Mouse (Mus musculus) bone marrow macrophage, adult 2 months (primary cell): Measurements from ENCODE around the gene Mob1b. TPM values are rescaled to one million over a fixed set of nuclear protein-coding genes. Genes with fewer than 3 reads are reported as not detected.

Experiments
- H3K27ac ChIP-seq: 2 replicates; pipeline ENCODE4 v1.5.1; 2012; ENCODE audit warnings: low read depth, low read length; ENCODE audit not compliant: insufficient read depth
- H3K4me1 ChIP-seq: 2 replicates; pipeline ENCODE4 v1.6.1; 2012; ENCODE audit warnings: low read length; ENCODE audit not compliant: control insufficient read depth, insufficient read depth
- H3K4me3 ChIP-seq: 2 replicates; pipeline ENCODE4 v1.5.1; 2012; ENCODE audit warnings: mild to moderate bottlenecking, low read length, moderate library complexity; ENCODE audit not compliant: insufficient read depth
- CTCF ChIP-seq: IDR thresholded peaks from 2 replicates; pipeline ENCODE4 v1.5.1; 2012; ENCODE audit warnings: low read depth, mild to moderate bottlenecking, low read length, moderate library complexity
- POLR2A ChIP-seq: IDR thresholded peaks from 2 replicates; pipeline ENCODE4 v1.6.1; 2012; ENCODE audit warnings: mild to moderate bottlenecking, low read depth, low read length, borderline replicate concordance
- polyA plus RNA-seq: library from polyadenylated mRNA; stranded (reverse); fragments of >200 nt; gene quantifications from 2 replicates; pipeline ENCODE4 v1.2.4, GENCODE M21; 2012; ENCODE audit not compliant: missing spikeins, insufficient read depth, insufficient read length

Gene Mob1b
- polyA plus RNA-seq, 1 experiment: 24.1 TPM

DNA sequence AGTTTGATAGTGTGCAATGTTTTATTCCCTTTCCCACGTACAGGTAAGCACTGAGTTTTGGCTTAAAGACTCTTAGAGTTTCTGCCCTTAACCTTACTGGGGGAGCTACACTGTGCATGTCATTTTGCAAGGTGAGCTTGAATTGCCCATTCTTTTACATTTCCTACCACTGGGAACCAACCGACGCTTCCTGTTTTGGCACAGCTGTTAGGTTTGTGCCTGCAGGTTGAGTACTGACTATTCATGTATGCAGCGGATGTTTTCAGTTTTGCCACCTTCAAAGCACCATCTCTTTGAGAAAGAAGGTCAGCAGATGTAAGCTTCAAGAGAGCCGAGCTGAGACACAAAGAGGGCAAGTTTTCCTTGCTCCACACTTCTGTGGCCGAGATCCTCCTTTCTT is 45.5 kb downstream of the Mob1b start:
- peak overlapping the region; percentile 97 for H3K4me3 ChIP-seq
- no peak overlapping the region for H3K27ac ChIP-seq

DNA sequence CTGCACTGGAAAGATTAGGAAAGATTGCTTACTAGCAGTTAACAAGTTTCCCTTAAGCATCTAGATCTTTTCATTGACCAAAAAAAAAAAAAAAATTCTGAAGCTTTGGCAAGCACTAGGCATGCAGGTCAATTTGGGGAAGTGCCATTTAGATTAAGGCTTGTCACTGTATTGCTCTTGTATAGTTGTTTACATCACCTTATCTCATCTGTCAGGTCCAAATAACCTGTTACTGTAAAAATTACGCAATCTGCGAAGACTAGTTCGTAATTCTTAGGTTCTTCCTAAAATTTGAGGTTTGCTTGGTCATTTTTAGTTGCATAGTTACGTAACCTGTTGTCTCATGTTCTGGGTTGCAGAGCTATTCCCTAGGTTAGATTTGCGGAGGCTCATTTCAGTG is 46.2 kb downstream of the Mob1b start:
- peak overlapping the region; percentile 26 for H3K4me3 ChIP-seq
- TF ChIP-seq CTCF (no peak), POLR2A (no peak)
- H3K4me1 ChIP-seq: peaks cover 36% of the 10 kb centered on the region
- peak overlapping the region; percentile 37 for H3K27ac ChIP-seq

More for the DNA sequence above, 45.5 kb downstream of the Mob1b start:
- TF ChIP-seq POLR2A: no peak
- TF ChIP-seq CTCF: no peak
- peaks cover 30% of the 10 kb centered on the region for H3K4me1 ChIP-seq

DNA sequence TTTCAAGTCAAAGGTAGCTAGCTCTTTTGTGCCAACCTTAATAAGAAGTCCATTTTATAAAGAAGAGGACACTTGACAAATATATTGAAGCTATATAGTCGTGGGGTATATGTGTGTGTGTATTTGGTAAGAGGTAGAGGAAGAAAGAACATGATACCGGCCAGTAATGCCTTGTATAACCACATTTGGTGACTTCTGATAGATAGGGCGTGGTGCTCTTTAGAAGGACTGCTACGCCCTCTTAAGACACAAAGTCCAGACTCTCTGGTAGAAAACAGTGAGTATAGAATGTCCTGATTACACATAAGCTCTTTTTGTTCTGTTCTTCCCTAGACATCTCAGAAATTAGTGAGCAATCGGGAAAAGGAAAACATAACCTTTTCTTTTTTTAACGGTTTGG is 47.5 kb downstream of the Mob1b start:
- H3K4me3 ChIP-seq: no peak overlapping the region
- peaks cover 38% of the 10 kb centered on the region for H3K4me1 ChIP-seq

DNA sequence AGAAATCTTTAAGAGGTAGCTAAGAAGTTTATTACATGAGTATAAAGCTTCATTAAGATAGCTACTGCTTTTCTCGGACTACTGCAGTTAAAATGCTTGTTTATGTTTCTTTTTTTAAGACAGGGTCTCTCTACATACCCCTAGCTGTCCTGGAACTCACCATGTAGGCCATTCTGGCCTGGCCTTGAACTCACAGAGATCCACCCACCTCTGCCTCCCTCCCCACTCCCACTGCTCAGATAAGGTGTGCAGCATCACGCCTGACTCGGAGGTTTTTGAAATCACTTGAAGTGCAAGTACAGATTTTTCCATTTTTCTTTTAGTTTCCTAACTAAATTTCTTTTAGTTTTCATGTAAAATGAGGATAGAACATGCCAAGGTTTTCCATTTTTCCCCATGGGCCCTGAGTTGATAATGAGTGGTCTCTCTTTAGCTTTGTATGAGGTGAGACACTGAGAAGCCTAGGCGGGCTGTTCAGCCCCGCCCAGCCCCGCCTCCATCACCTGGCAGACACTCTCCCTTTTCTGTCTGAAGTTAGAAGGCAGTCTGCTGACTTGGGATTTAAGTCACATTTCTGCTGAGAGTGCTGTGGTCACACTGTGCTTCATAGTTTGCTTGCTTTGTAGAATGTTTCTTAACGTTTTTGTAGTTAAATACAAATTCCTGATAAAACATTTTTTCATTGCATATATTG is 61.6 kb downstream of the Mob1b start:
- no peak for TF ChIP-seq POLR2A
- TF ChIP-seq CTCF: no peak

More for the DNA sequence above, 47.5 kb downstream of the Mob1b start:
- TF ChIP-seq CTCF (no peak), POLR2A (no peak)
- no peak overlapping the region for H3K27ac ChIP-seq

DNA sequence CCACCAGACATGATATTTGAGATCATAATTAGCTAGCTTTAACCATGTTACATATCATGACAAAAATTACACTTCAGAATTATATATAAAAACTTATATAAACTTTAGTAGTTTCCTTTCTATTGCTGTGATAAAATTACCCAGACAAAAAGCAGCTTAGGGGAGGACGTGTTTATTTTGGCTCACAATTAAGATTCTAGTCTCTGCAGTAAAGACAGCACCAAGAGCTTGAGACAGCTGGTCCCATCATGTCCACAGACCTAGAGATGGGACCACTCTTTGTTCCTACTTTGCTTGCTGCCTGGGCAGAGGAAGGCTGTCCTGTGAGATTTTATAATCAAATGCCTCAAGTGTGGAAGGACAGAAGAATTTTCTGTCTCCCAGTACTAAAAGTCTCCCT is 64.4 kb downstream of the Mob1b start:
- Histone ChIP-seq H3K4me1 (no peaks in the 10 kb centered on the region), H3K27ac (no peak overlapping the region), H3K4me3 (no peak overlapping the region)
- TF ChIP-seq CTCF: no peak
- no peak for TF ChIP-seq POLR2A

More for the DNA sequence above, 61.6 kb downstream of the Mob1b start:
- Histone ChIP-seq H3K4me1 (no peaks in the 10 kb centered on the region), H3K27ac (no peak overlapping the region), H3K4me3 (no peak overlapping the region)

DNA sequence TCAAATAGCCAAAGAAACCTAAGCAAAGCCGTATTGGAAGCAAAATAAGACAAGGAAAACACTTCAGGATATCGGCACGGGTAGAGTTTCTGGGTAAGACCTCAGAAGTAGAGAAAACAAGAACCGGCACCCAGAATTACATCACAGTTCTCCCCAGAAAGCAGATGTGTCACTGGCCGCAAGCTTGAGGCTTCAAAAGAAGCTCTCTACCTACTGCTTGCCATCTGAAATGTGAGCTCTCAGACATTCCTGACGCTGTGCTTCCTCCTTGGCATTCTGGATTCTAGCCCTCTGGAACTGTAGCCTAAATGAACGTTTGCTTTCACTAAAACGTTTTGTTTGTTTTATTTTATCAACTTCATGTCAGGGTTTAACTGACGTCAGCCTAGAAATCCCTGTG is 70.0 kb downstream of the Mob1b start:
- Histone ChIP-seq H3K4me3 (no peak overlapping the region), H3K27ac (no peak overlapping the region), H3K4me1 (no peaks in the 10 kb centered on the region)
- TF ChIP-seq POLR2A: no peak
- TF ChIP-seq CTCF: no peak

DNA sequence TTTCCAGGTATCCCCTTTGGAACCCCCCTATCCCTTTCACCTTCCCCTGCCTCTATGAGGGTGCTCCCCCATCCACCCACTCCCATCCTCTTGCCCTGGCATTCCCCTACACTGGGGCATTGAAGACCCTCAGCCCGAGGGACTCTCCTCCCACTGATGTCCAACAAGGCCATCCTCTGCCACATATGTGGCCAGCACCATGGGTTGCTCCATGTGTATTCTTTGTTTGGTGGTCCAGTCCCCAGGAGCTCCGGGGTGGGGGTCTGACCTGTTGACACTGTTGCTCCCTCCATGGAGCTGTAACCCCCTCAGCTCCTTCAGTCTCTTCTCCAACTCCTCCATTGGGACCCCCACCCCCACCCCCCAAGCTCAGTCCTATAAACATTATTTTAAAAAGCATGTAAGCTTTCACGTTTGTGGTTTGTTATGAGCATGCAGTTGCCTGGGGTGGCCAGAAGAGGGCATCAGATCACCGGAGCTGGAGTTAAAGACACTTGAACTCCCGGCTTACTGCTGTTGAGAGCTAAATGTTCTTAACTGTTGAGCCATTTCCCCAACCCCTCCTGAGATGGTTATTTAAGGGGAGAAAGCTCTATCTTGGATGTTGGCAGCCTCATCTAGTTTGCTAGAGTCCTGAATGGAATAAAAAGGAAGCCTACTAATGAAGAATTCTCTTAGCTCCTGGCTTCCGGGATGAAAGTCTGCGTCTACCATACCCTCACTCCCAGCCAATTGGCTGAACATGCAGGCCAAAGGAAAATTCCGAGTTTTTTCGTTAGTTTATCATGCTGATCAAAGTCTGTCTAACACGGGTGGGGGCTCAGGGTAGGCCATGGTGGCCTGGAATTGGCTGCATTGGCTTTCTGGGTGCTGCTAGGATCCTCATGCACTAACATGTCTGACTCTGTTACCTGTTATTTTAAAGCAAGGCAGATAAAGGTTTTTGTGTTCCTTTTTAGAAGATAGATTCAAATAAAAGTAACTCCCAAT is 70.9 kb downstream of the Mob1b start:
- TF ChIP-seq CTCF (peak; percentile 81), POLR2A (no peak)
- Histone ChIP-seq H3K27ac (no peak overlapping the region), H3K4me1 (no peaks in the 10 kb centered on the region), H3K4me3 (no peak overlapping the region)

DNA sequence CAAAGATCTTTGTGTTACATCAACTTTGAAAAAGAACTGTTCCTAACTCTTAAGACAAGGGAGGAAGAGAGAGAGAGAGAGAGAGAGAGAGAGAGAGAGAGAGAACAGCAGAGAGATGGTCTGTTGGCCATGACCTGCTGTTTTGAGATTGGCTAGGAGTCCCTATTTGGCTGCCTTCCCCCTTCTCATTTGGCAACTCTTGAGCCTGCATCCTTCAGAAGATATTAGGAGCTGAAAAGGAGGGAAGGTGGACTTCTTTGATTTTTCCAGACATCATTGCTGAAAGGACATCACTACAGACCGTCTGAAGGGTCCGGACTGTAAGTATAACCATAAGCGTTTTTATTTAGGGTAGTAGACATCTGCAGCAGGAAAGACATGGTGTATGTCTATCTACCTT is 73.0 kb downstream of the Mob1b start:
- TF ChIP-seq POLR2A (no peak), CTCF (no peak)
- H3K4me1 ChIP-seq: no peaks in the 10 kb centered on the region
- H3K4me3 ChIP-seq: no peak overlapping the region
- H3K27ac ChIP-seq: no peak overlapping the region

DNA sequence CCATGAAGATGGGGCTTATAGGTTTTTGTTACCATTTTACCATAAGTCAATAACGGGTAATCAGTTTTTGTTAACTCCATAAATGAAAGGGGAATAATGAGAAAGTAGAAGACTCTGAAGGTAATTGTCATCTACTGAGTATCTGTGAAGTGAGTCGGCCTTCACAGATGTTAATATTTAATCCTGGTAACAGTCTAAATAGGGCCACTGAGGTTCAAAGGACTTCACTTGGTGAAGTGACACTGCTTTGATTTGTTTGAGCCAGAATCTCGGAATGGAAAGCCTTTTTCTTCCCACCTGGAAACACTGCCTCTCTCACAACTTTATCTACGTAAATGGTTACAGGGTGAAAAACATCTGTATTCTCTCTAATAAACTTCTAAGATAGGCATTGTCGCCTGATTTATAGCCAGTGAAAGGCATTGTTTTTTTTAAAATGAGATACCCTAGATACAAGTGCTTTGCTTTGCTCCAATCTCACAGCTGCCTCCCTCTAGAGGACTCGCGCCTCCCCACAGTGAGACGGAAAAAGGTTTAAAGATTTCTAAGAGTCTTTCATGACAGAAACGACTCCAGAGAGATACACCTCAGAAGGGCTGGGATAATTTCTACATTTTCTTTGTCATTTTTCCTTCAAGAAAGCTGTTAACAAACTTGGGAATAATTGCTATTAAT is 75.4 kb downstream of the Mob1b start:
- H3K27ac ChIP-seq: no peak overlapping the region
- H3K4me3 ChIP-seq: no peak overlapping the region
- no peaks in the 10 kb centered on the region for H3K4me1 ChIP-seq
- TF ChIP-seq CTCF (no peak), POLR2A (no peak)
